Mouse (Mus musculus): ENCODE data around the gene Pnma5.

GRCm38 (mm10) chrX:73053860-73054563, 17.1 kb upstream of the Pnma5 start:
- TF ChIP-seq CTCF (IDR thresholded peaks at IDR 0.05; ENCODE audit: low read depth), result peak; percentile 92
- TF ChIP-seq EP300 (IDR thresholded peaks at IDR 0.05; ENCODE audit: low read depth), result no peak

Data from liver, embryonic 14.5 days (tissue).